Mouse (Mus musculus) fibroblast of lung, adult 2 months (primary cell): Measurements from ENCODE around the gene Olfr1024.

ENCODE experiments used
- DNase-seq: peaks from one replicate; pipeline ENCODE4 v3.0.0-alpha.2; 2011; ENCODE audit warnings: low read depth

Olfr1024 gene

GRCm38 (mm10) chr2:85904952-85905351 lies at the start of gene Olfr1024:
Gene Olfr1024 (minus strand): TSS chr2:85905052.
- DNase-seq, result no peak

GRCm38 (mm10) chr2:85950137-85950536 lies 45.3 kb upstream of the Olfr1024 start, which contains the start of gene Olfr1028:
Gene Olfr1028 (plus strand): TSS chr2:85950437.
- no peak for DNase-seq

- no peak for DNase-seq
These were observed 16.4 kb upstream of the Olfr1024 start, which contains the start of gene Olfr1026 for GRCm38 (mm10) chr2:85921258-85921657. Gene Olfr1026 (plus strand): TSS chr2:85921558.

- no peak for DNase-seq
These were observed 10.0 kb upstream of the Olfr1024 start, which contains the start of gene Olfr1025-ps1 for GRCm38 (mm10) chr2:85914893-85915292. Gene Olfr1025-ps1 (plus strand): TSS chr2:85915193.

GRCm38 (mm10) chr2:85913197-85913596 lies 8.3 kb upstream of the Olfr1024 start:
- no peak for DNase-seq

- DNase-seq, result no peak
These were observed 19.5 kb downstream of the Olfr1024 start, which contains the start of gene Olfr1023 for GRCm38 (mm10) chr2:85885340-85885739. Gene Olfr1023 (plus strand): TSS chr2:85885640.

GRCm38 (mm10) chr2:85868294-85868693 lies 36.6 kb downstream of the Olfr1024 start, which contains the start of gene Olfr1022:
Gene Olfr1022 (plus strand): TSS chr2:85868594.
- DNase-seq, result no peak
